Mouse (Mus musculus): ENCODE data around the gene Prss57.

DNA sequence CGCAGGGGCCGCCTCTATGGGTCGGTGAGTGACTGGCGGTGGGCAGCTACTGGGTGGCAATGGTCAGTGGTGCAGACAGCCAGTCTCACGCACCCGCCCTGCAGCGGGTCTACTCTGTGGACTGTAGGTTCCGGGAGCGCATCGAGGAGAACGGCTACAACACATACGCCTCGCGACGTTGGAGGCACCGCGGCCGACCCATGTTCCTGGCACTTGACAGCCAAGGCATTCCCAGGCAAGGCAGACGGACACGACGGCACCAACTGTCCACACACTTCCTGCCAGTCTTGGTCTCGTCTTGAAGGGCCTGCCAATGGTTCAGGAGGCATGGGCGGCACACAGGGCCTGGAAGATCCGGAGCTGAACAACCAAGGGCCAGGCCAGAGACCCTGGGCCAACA is 34.1 kb downstream of the Prss57 start:
- TF ChIP-seq GATA1 (IDR thresholded peaks at IDR 0.05; ENCODE audit: low read length): no peak
- TF ChIP-seq TAL1 (IDR thresholded peaks at IDR 0.05; ENCODE audit: low read length): no peak
